Mouse (Mus musculus) lung, postnatal 0 days (tissue): Measurements from ENCODE around the gene Mgst3.

ENCODE experiments used
- CTCF ChIP-seq: IDR thresholded peaks from 2 replicates; pipeline ENCODE4 v1.5.1; 2016; ENCODE audit warnings: antibody characterized with exemption, mild to moderate bottlenecking
- EP300 ChIP-seq: IDR thresholded peaks from 2 replicates; pipeline ENCODE4 v1.6.1; 2016; ENCODE audit warnings: antibody characterized with exemption, mild to moderate bottlenecking, control low read depth

- TF ChIP-seq CTCF (no peak), EP300 (no peak)
These were observed 360 bp downstream of the Mgst3 start for GRCm38 (mm10) chr1:167393281-167393680.
